ENCODE assay signal across 16 mouse cellular contexts in the genomic region with DNA sequence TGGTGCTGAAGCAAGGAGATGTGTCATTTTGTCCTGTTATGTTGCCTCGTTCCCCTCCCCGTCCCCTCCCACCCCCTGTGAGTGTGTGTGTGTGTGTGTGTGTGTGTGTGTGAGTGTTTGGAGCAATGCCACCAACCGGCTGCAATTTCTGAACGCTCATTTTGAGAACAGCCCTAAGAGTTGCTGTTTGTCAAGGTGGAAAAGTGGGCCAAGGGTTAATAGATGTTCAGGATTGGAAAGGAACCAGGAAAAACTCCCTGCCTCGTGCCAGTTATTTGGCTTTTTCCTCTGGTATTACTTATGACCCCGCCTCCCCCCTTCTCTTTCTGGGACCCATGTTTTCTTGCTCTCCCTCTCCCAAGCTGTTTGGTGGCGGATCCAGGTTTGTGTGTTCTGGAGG. TPM values are rescaled to one million over a fixed set of nuclear protein-coding genes. Genes with fewer than 3 reads are reported as not detected.
DNase-seq lines count a peak whose midpoint lies in the region; ATAC-seq and TF ChIP-seq lines count a peak whose summit lies in the region.
"Had no signal": no experiment of that assay in that cellular context is flagged by ENCODE, and none has a peak within 500 bp of the region (broad histone marks: within the 10 kb centered on the region; RNA-seq: fewer than 3 reads in every experiment).

No protein-coding gene starts in this region.

- H3K9ac ChIP-seq in lung, embryonic 14.5 days: no peak overlapping the region
- H3K9ac ChIP-seq in forebrain, embryonic 11.5 days (ENCODE audit: low read length): peak overlapping the region; percentile 12; the same call in 1 of the 2 replicates
- H3K9ac ChIP-seq in forebrain, embryonic 15.5 days (replicated peaks): no peak overlapping the region
- H3K9ac ChIP-seq: liver, embryonic 14.5 days; neural tube, embryonic 13.5 days had no signal

- H3K4me3 ChIP-seq in lung, embryonic 14.5 days (ENCODE audit: low read depth, low read length): no peak overlapping the region
- H3K4me3 ChIP-seq in forebrain, embryonic 11.5 days (ENCODE audit: low read depth, low read length): no peak overlapping the region
- H3K4me3 ChIP-seq in forebrain, embryonic 15.5 days: no peak overlapping the region
- no peak overlapping the region for H3K4me3 ChIP-seq in limb, embryonic 10.5 days
- H3K4me3 ChIP-seq: erythroblast, embryonic 14.5 days; neural tube, embryonic 13.5 days had no signal

- ATAC-seq in lung, embryonic 14.5 days (ENCODE audit: insufficient read depth): no peak
- no peak for ATAC-seq in forebrain, embryonic 11.5 days (replicated peaks; ENCODE audit: low FRiP score)
- no peak for ATAC-seq in forebrain, embryonic 15.5 days (replicated peaks)
- ATAC-seq: CD4-positive, CD25-positive, alpha-beta regulatory T cell, adult 4 months had no signal

- H3K9me3 ChIP-seq in lung, embryonic 14.5 days (ENCODE audit: low read depth, low read length): no peaks in the 10 kb centered on the region
- no peaks in the 10 kb centered on the region for H3K9me3 ChIP-seq in forebrain, embryonic 11.5 days (ENCODE audit: control insufficient read depth, low read length)
- H3K9me3 ChIP-seq in forebrain, embryonic 15.5 days: no peaks in the 10 kb centered on the region
- no peaks in the 10 kb centered on the region for H3K9me3 ChIP-seq in limb, embryonic 10.5 days (replicated peaks)
- H3K9me3 ChIP-seq: neural tube, embryonic 13.5 days had no signal

- no peak overlapping the region for H3K27ac ChIP-seq in lung, embryonic 14.5 days (ENCODE audit: low read depth)
- H3K27ac ChIP-seq in forebrain, embryonic 11.5 days (ENCODE audit: low read depth, low read length): no peak overlapping the region
- peak overlapping the region; percentile 47; the same call in 1 of the 2 replicates for H3K27ac ChIP-seq in forebrain, embryonic 15.5 days (replicated peaks)
- H3K27ac ChIP-seq in limb, embryonic 10.5 days: peak overlapping the region; percentile 53; the same call in 1 of the 2 replicates
- H3K27ac ChIP-seq: liver, embryonic 14.5 days had no signal

- no peaks in the 10 kb centered on the region for H3K4me1 ChIP-seq in lung, embryonic 14.5 days (ENCODE audit: insufficient read depth)
- peaks cover 13% of the 10 kb centered on the region; the same call in 1 of the 2 replicates for H3K4me1 ChIP-seq in forebrain, embryonic 11.5 days (replicated peaks; ENCODE audit: control insufficient read depth, insufficient read depth, low read length)
- peaks cover 22% of the 10 kb centered on the region for H3K4me1 ChIP-seq in forebrain, embryonic 15.5 days
- peaks cover 23% of the 10 kb centered on the region for H3K4me1 ChIP-seq in limb, embryonic 10.5 days

- no peak for TF ChIP-seq CTCF in lung, embryonic 14.5 days (IDR thresholded peaks at IDR 0.05; ENCODE audit: low read depth)

- no peaks in the 10 kb centered on the region for H3K36me3 ChIP-seq in lung, embryonic 14.5 days (ENCODE audit: insufficient read depth)
- no peaks in the 10 kb centered on the region for H3K36me3 ChIP-seq in forebrain, embryonic 11.5 days (ENCODE audit: control insufficient read depth, insufficient read depth, low read length)
- H3K36me3 ChIP-seq in forebrain, embryonic 15.5 days: no peaks in the 10 kb centered on the region
- H3K36me3 ChIP-seq in limb, embryonic 10.5 days: no peaks in the 10 kb centered on the region
- H3K36me3 ChIP-seq: neural tube, embryonic 13.5 days had no signal

- H3K4me2 ChIP-seq in lung, embryonic 14.5 days: no peak overlapping the region
- no peak overlapping the region for H3K4me2 ChIP-seq in forebrain, embryonic 11.5 days (ENCODE audit: low read depth, low read length, severe bottlenecking)
- H3K4me2 ChIP-seq in forebrain, embryonic 15.5 days (replicated peaks): no peak overlapping the region
- H3K4me2 ChIP-seq: neural tube, embryonic 13.5 days had no signal

- no peaks in the 10 kb centered on the region for H3K27me3 ChIP-seq in lung, embryonic 14.5 days (ENCODE audit: insufficient read depth, low read length)
- no peaks in the 10 kb centered on the region for H3K27me3 ChIP-seq in forebrain, embryonic 11.5 days (ENCODE audit: control insufficient read depth, insufficient read depth, low read length)
- H3K27me3 ChIP-seq in forebrain, embryonic 15.5 days: no peaks in the 10 kb centered on the region
- no peaks in the 10 kb centered on the region for H3K27me3 ChIP-seq in limb, embryonic 10.5 days (ENCODE audit: low read depth, poor library complexity, severe bottlenecking)
- H3K27me3 ChIP-seq: neural tube, embryonic 13.5 days had no signal

- 44% methylated on average over 7 of the region's 7 CpGs for WGBS in lung, embryonic 14.5 days
- WGBS in forebrain, embryonic 11.5 days: 60% methylated on average over 7 of the region's 7 CpGs
- WGBS in forebrain, embryonic 15.5 days: 28% methylated on average over 7 of the region's 7 CpGs
- WGBS in limb, embryonic 10.5 days: 77% methylated on average over 7 of the region's 7 CpGs

- DNase-seq in lung, embryonic 14.5 days: peak; percentile 21
- DNase-seq in lung, adult 18-20 months: no peak
- no peak for DNase-seq in forebrain, embryonic 11.5 days (ENCODE audit: low spot score)
- DNase-seq in limb, embryonic 10.5 days (ENCODE audit: low spot score): no peak
- DNase-seq in cerebellum, adult 9-11 months: no peak
- no peak for DNase-seq in yolk sac, embryonic 10.5 days (ENCODE audit: low spot score)
- DNase-seq: adrenal gland, postnatal 14 days; cerebellum, adult 8-10 months; left cerebral cortex, postnatal 4 days; lung, postnatal 14 days; thymus, adult 18-20 months had no signal

RNA-seq across cellular contexts. Expression of a gene that starts 41.0 kb away (rescaled TPM):
- polyA plus RNA-seq in lung, embryonic 14.5 days (2014; fragmentation: Nextera tagmentation; extraction: Ambion mirVana): 4.7 and 6.1 TPM in 2 replicates
- polyA plus RNA-seq in forebrain, embryonic 11.5 days (2014; fragmentation: Nextera tagmentation; extraction: Ambion mirVana): 0.05 TPM in 1 of 2 replicates, not detected in the other
- polyA plus RNA-seq in forebrain, embryonic 15.5 days (2015; fragmentation: Nextera tagmentation; extraction: Ambion mirVana): 0.08 and 0.11 TPM in 2 replicates
- 0.10 TPM in 1 of 2 replicates, not detected in the other for polyA plus RNA-seq in limb, embryonic 10.5 days (2016; fragmentation: Nextera tagmentation; extraction: Ambion mirVana)
- polyA plus RNA-seq: erythroblast, embryonic 14.5 days had no signal

Comparison
In these comparisons a context has a peak if more than half of its experiments do, and no peak if none do; other contexts are left out.
1. H3K27ac ChIP-seq: peak in forebrain, embryonic 15.5 days (single experiment) and limb, embryonic 10.5 days (single experiment); none in lung, embryonic 14.5 days (single experiment) and forebrain, embryonic 11.5 days (single experiment).